Mouse (Mus musculus): ENCODE data around the gene Ggt5. TPM values are rescaled to one million over a fixed set of nuclear protein-coding genes. Genes with fewer than 3 reads are reported as not detected.
"Not testable (repeated sequence)": the region's sequence is repeated elsewhere in the genome, so short reads cannot be mapped to it uniquely, and the experiment has no call there.

The Ggt5 gene
- total RNA-seq (2015) (0.29 and 1.4 TPM in 2 replicates), total RNA-seq (2017) (2.8 and 3.5 TPM in 2 replicates)

DNA sequence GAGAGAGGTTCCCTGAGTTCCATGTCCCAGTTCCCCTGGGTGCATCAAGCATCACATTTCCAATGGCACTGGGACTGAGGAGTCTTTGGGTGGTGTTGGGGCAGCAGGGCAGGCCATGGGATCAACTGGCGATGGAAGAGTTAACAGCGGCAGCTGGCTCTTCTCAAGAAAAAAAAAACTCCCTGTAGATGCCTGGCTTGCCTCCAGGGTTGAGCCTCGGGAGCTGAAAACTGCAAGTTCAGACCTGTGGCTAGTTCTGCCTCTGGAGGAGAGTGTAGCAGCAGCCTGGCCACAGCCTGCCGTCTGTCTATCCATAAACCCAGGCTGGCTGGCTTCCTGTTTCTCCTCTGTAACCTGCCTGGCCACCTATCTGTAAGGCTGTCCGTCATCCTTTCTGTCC is at the start of gene Ggt5:
TSS of gene Ggt5 (plus strand) at position 212 of the 400 bp plus-strand sequence.
- ATAC-seq (replicated peaks; ENCODE audit: poor library complexity) = peak; percentile 23

GRCm38 (mm10) chr10:75547901-75548300 is 41.2 kb upstream of the Ggt5 start:
- ATAC-seq (replicated peaks; ENCODE audit: poor library complexity) = no peak

- no peak for ATAC-seq (replicated peaks; ENCODE audit: poor library complexity)
Observed at GRCm38 (mm10) chr10:75548486-75548885, 40.7 kb upstream of the Ggt5 start.

GRCm38 (mm10) chr10:75549886-75550285 is 39.3 kb upstream of the Ggt5 start:
- no peak for ATAC-seq (replicated peaks; ENCODE audit: poor library complexity)

DNA sequence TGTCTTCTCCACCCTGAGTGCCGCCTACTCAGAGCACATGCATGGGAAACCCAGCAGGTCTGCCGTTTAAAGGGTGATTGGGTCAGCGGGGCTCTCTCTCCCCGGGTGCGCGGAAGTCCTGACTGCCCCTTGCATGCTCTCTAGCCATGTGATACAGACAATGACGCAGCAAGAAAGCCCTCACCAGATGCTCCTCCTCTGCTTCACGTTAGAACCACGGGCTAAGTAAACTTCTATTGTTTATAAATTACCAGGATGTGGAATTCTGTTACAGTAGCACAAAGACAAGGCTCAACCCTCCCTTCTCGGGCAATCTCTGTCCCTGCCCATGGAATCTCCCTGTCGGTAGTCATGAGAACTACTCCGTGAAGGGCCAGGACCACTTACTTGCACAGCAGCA is 38.0 kb upstream of the Ggt5 start:
- ATAC-seq (replicated peaks; ENCODE audit: poor library complexity) = peak; percentile 79

GRCm38 (mm10) chr10:75552106-75552505 is 37.0 kb upstream of the Ggt5 start:
- ATAC-seq (replicated peaks; ENCODE audit: poor library complexity) = no peak

GRCm38 (mm10) chr10:75552701-75553450 is 36.3 kb upstream of the Ggt5 start:
- ATAC-seq (replicated peaks; ENCODE audit: poor library complexity) = no peak

DNA sequence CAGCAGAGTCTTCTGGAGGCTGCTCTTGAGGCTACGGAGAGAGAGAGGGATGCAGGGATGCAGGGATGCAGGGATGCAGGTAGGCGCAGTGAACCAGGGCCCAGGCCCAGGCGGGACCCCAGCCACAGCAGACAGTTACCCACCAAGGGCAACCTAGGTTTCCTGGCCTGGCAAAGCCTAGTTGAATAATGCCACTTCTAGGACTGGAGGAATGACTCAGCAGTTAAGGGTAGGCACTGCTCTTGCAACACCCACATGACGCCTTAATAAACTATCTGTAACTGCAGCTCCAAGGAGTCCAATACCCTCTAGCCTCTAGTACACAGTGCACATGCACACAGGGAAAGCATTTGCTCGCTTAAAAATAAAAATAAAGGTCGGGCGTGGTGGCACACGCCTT is 35.0 kb upstream of the Ggt5 start:
- peak; percentile 81 for ATAC-seq (replicated peaks; ENCODE audit: poor library complexity)

- ATAC-seq (replicated peaks; ENCODE audit: poor library complexity) = no peak
Observed at GRCm38 (mm10) chr10:75555557-75555956, 33.6 kb upstream of the Ggt5 start.

- no peak for ATAC-seq (replicated peaks; ENCODE audit: poor library complexity)
Observed at GRCm38 (mm10) chr10:75556026-75556425, 33.1 kb upstream of the Ggt5 start.

DNA sequence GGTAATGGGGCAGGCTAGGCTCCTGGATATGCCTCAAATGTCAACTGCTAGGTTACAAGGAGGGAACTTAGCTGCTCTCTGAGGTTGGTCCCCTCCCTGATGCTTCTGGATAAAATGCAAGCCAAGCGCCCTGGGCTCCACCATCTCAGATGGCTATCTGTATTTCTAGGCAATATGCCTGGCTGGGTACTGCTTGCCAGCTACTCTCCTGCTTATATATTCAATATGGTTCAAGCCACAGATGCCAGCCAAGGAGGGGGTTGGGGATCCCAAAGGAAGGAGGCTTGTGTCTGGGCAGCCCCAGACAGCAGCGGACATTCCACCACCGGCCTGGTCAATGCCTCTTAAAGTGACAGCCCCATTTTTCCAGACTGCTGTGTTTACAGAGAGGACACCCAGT is 30.6 kb upstream of the Ggt5 start:
- peak; percentile 32; the same call in 1 of the 2 replicates for ATAC-seq (replicated peaks; ENCODE audit: poor library complexity)

DNA sequence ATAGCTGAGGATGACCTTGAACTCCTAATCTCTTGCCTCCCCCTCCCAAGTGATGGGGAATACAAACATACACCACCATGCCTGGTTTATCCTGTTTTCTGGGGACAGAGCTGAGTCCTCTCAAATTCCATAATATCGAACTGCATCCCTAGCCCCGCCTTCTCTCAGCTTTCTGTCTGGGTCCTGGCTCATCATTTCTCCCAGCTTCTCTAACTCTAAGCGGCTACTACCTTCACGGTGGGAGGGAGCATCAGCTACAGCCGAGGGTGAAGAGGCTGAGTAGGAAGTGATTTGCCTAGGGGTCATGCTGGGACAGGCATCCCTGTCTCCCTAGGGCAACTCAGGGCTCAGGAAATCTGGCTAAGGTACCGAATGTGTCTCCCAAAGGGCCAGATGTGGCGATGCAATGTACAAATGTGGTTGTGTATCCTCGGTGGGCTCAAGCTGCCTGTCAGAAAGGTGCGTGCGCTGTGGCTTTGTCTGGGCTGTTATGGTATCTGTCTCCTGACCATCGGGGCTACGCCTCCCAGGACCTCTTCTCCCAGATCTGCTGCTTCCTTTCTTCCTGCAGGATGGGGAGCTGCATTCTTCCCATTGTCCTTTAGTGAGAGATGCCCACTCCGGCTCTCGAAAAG is 30.0 kb upstream of the Ggt5 start:
- ATAC-seq (replicated peaks; ENCODE audit: poor library complexity) = no peak

DNA sequence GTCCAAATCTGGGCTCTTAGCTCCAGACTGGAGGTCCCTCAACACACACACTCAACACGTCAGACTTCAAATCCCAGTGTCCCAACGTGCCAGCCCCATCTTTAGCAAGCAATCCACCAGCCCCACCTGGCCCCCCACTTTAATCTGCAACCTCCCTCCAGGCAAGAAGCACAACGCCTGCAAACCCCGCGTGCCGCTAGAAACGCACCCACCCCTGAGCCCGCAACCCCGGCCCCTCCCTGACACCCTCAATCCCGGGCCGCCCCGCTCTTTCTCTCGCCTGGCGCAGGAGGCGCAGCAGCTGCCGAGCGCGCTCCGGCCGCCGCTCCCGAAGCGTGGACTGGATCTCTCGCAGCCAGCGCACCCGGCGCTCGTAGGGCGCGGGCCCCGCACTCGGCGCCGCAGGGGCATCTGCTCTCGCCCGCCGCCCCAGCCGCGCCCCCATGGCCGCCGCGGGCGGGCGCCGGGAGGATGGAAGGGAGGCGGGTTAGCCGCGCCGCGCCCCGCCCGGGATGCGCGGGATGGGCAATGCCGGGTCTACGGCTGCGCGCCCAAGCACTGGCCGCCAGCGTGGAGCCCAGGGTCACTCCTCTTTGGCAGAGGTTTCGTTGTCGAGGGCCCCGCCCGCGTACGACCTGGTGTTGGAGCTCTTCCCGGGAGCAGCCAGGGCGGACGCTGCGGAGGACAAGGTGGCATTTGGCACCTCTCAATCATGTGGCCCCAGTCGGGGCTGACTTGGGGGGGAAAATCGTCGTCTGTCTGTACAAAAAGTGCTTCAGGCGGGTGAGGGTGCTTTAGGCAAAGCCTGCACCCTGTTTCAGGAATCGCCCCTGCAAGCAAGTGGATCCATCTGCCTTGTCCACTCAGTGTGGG is 29.2 kb upstream of the Ggt5 start, which contains the start of gene Lrrc75b:
TSS of gene Lrrc75b (minus strand) at position 655 of the 873 bp plus-strand sequence.
- no peak for ATAC-seq (replicated peaks; ENCODE audit: poor library complexity)

DNA sequence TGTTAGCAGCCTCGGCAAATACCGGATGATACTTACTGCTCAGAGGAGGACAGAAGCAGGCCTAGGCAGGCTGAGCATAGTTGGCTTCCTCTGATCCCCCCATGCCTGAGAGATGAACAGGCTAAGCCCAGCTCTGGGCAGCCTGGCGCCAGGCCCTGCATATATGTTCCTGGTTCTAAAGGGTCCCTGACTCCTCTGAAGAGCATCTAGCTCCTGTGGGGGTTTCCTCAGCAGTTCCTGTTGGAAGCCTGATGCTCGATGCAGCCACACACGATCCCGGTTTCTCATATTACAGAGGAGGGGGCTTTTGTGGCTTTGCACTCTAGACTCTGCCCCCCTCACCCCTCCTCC is 28.6 kb upstream of the Ggt5 start:
- ATAC-seq (replicated peaks; ENCODE audit: poor library complexity) = no peak

GRCm38 (mm10) chr10:75561071-75561654 is 28.0 kb upstream of the Ggt5 start, which contains the start of gene Ggt1:
Gene Ggt1, plus strand, starts transcription at chr10:75561604.
- no peak for ATAC-seq (replicated peaks; ENCODE audit: poor library complexity)

- ATAC-seq (replicated peaks; ENCODE audit: poor library complexity) = no peak
Observed at GRCm38 (mm10) chr10:75562596-75562995, 26.5 kb upstream of the Ggt5 start.

DNA sequence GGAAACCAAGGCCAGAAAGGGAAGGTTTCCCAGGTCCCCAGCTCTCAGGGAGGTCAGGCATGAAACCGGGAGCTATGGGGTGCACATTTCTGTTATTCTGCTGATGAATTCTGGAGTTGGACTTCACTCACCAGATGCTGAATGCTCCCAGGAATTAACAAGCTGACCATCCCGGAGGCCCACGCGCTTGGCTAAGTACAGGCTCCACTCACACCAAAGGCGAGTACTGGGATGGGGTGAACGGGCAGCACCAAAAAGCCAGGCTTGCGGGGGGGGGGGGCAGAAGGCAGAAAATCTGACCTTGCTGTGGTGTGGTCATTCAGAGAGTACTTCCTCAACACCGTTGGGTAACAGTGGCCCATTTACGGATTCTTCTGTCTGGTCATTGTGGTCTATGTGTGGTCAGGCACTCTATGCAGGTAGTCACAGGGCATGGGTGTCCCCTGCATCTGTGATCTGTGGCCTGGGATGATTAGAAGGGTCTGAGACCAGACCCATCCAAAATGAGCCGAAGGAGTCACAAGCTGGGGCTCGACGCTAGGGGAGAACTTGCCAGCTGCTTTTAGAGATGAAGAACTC is 24.4 kb upstream of the Ggt5 start:
- peak; percentile 27 for ATAC-seq (replicated peaks; ENCODE audit: poor library complexity)

- peak; percentile 71 for ATAC-seq (replicated peaks; ENCODE audit: poor library complexity)
Observed at GRCm38 (mm10) chr10:75565436-75565835, 23.7 kb upstream of the Ggt5 start.

DNA sequence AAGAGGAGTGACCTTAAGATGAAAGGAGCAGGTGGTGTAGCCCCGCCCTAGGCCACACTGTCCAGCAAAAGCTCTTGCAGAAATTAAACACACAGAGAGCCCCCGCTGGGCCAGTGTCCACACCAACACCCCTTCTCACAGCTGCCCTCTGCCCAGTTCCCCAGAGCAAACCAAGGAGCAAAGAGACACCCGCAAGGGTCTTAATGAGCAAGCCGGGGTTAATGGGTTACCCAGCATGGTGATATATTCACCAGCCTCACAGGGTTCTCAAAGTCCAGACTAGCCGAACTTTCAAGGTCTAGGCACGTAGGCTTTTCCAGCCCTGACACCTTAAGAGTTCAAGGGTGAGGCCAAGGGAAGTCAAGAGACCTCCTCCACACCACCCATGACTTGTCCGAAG is 23.2 kb upstream of the Ggt5 start:
- ATAC-seq (replicated peaks; ENCODE audit: poor library complexity) = no peak

DNA sequence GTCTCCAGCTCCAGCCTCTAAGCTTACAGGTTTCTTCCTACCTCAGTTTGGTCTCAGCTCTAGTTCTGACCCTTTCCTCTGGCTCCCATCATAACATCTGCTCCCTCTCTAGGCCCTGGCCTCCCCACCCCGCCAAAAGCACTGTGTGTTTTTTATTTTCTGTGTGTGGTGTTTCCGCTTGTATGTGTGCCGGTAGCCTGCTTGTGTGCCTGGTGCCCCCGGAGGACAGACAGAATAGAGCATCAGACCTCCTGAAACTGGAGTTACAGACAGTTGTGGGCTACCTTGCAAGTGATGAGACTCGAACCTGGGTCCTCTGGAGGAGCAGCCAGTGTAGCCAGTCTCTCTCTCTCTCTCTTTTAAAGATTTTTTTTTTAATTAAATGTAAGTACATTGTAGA is 22.8 kb upstream of the Ggt5 start:
- no peak for ATAC-seq (replicated peaks; ENCODE audit: poor library complexity)

- not testable (repeated sequence) for ATAC-seq (replicated peaks; ENCODE audit: poor library complexity)
Observed at GRCm38 (mm10) chr10:75566765-75567164, 22.4 kb upstream of the Ggt5 start.
